ENCODE assay signal across 10 mouse cellular contexts in the genomic region with DNA sequence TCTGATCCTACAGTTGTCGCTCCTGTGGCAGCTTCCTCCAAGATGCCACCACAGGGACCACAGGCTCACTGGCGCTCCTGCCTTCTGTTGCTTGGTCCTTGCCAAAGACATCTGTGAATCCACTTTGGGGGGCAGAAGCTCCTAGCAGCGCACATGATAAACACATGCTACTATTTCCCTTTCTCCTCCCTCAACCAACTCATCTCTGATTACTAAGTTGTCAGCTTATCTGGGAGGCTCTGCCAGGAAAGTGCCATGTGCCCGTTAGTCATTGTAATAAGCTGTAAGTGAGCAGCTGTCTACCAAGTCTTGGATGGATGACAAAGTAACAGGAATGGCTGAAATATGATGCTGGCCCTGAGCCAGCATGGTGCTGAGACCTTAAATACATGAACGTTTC.
A peak's percentile ranks its signal among the peaks of the same experiment; 100 is the strongest.
DNase-seq lines count a peak whose midpoint lies in the region; ATAC-seq lines count a peak whose summit lies in the region.
"Had no signal": no experiment of that assay in that cellular context is flagged by ENCODE, and none has a peak within 500 bp of the region (broad histone marks: within the 10 kb centered on the region; RNA-seq: fewer than 3 reads in every experiment).

No protein-coding gene starts in this region.

- DNase-seq in hindbrain, embryonic 11.5 days (ENCODE audit: low spot score): no peak
- peak; percentile 63 for DNase-seq in MN1 (ENCODE audit: low spot score)
- peak; percentile 48 to 53 for DNase-seq in cerebellum, adult 18-20 months
- no peak for DNase-seq in ovary, adult 18-20 months (ENCODE audit: low spot score)
- DNase-seq: thymus, adult 2 months had no signal

- H3K36me3 ChIP-seq in hindbrain, embryonic 15.5 days: no peaks in the 10 kb centered on the region
- no peaks in the 10 kb centered on the region for H3K36me3 ChIP-seq in hindbrain, embryonic 11.5 days (ENCODE audit: control insufficient read depth, insufficient read depth, low read length)
- H3K36me3 ChIP-seq in hindbrain, embryonic 16.5 days (ENCODE audit: control insufficient read depth, insufficient read depth, low read length): no peaks in the 10 kb centered on the region

- no peaks in the 10 kb centered on the region for H3K9me3 ChIP-seq in hindbrain, embryonic 15.5 days
- H3K9me3 ChIP-seq in hindbrain, embryonic 11.5 days (ENCODE audit: control insufficient read depth, low read length): no peaks in the 10 kb centered on the region
- H3K9me3 ChIP-seq in hindbrain, embryonic 16.5 days (ENCODE audit: control insufficient read depth, low read length): no peaks in the 10 kb centered on the region

- H3K9ac ChIP-seq in hindbrain, embryonic 15.5 days: no peak overlapping the region
- H3K9ac ChIP-seq in hindbrain, embryonic 11.5 days (ENCODE audit: low read depth, low read length): no peak overlapping the region
- H3K9ac ChIP-seq in hindbrain, embryonic 16.5 days (ENCODE audit: low read depth, low read length): no peak overlapping the region

- H3K4me3 ChIP-seq in hindbrain, embryonic 15.5 days: no peak overlapping the region
- H3K4me3 ChIP-seq in hindbrain, embryonic 11.5 days (ENCODE audit: low read depth, low read length): no peak overlapping the region
- H3K4me3 ChIP-seq in hindbrain, embryonic 16.5 days (ENCODE audit: low read length): no peak overlapping the region

- H3K27me3 ChIP-seq in hindbrain, embryonic 15.5 days: no peaks in the 10 kb centered on the region
- H3K27me3 ChIP-seq in hindbrain, embryonic 11.5 days (ENCODE audit: control insufficient read depth, insufficient read depth, low read length): no peaks in the 10 kb centered on the region
- no peaks in the 10 kb centered on the region for H3K27me3 ChIP-seq in hindbrain, embryonic 16.5 days (replicated peaks; ENCODE audit: control insufficient read depth, insufficient read depth, low read length)

- ATAC-seq in hindbrain, embryonic 15.5 days (ENCODE audit: low FRiP score, low read depth): peak; percentile 61; the same call in 1 of the 2 replicates
- no peak for ATAC-seq in hindbrain, embryonic 11.5 days (ENCODE audit: low FRiP score)
- peak; percentile 79 for ATAC-seq in hindbrain, embryonic 16.5 days
- no peak for ATAC-seq in monocyte, adult 5-6 weeks (replicated peaks; ENCODE audit: insufficient number of reproducible peaks, low FRiP score, low TSS enrichment, poor library complexity, severe bottlenecking)
- no peak for ATAC-seq in activated CD4-positive, CD25-positive, alpha-beta regulatory T cell, adult 4 months

- no peak overlapping the region for H3K4me2 ChIP-seq in hindbrain, embryonic 15.5 days
- H3K4me2 ChIP-seq in hindbrain, embryonic 11.5 days (replicated peaks; ENCODE audit: low read depth, low read length): no peak overlapping the region
- H3K4me2 ChIP-seq in hindbrain, embryonic 16.5 days (ENCODE audit: low read length): no peak overlapping the region

- 60% methylated on average over 5 of the region's 5 CpGs for WGBS in hindbrain, embryonic 15.5 days
- 80% methylated on average over 5 of the region's 5 CpGs for WGBS in hindbrain, embryonic 11.5 days
- 63% methylated on average over 5 of the region's 5 CpGs for WGBS in hindbrain, embryonic 16.5 days

- no peak overlapping the region for H3K27ac ChIP-seq in hindbrain, embryonic 15.5 days (replicated peaks)
- H3K27ac ChIP-seq in hindbrain, embryonic 11.5 days (ENCODE audit: low read depth, low read length): no peak overlapping the region
- no peak overlapping the region for H3K27ac ChIP-seq in hindbrain, embryonic 16.5 days (ENCODE audit: low read depth, low read length)
- H3K27ac ChIP-seq: macrophage had no signal

- no peaks in the 10 kb centered on the region for H3K4me1 ChIP-seq in hindbrain, embryonic 15.5 days (replicated peaks)
- no peaks in the 10 kb centered on the region for H3K4me1 ChIP-seq in hindbrain, embryonic 11.5 days (replicated peaks; ENCODE audit: control insufficient read depth, insufficient read depth, low read length)
- peaks cover 3% of the 10 kb centered on the region; the same call in 1 of the 2 replicates for H3K4me1 ChIP-seq in hindbrain, embryonic 16.5 days (ENCODE audit: control insufficient read depth, insufficient read depth, low read depth, low read length)

Comparison
In these comparisons a context has a peak if more than half of its experiments do, and no peak if none do; other contexts are left out.
1. ATAC-seq: peak in hindbrain, embryonic 15.5 days (single experiment) and hindbrain, embryonic 16.5 days (single experiment); none in hindbrain, embryonic 11.5 days (single experiment), monocyte, adult 5-6 weeks (single experiment) and activated CD4-positive, CD25-positive, alpha-beta regulatory T cell, adult 4 months (single experiment).
2. DNase-seq: peak in MN1 (single experiment) and cerebellum, adult 18-20 months (2 of 2); none in hindbrain, embryonic 11.5 days (single experiment) and ovary, adult 18-20 months (single experiment).